Mouse (Mus musculus): Measurements from ENCODE around the gene Ccdc88c.

Gene Ccdc88c

GRCm38 (mm10) chr12:100875960-100876359, 152.9 kb downstream of the Ccdc88c start:
- no peak for DNase-seq

GRCm38 (mm10) chr12:100875553-100875952, 153.3 kb downstream of the Ccdc88c start:
- no peak for DNase-seq

GRCm38 (mm10) chr12:100873612-100874011, 155.2 kb downstream of the Ccdc88c start:
- DNase-seq, result no peak

GRCm38 (mm10) chr12:100871841-100872240, 157.0 kb downstream of the Ccdc88c start:
- DNase-seq, result no peak

GRCm38 (mm10) chr12:100871234-100871633, 157.6 kb downstream of the Ccdc88c start:
- no peak for DNase-seq

DNA sequence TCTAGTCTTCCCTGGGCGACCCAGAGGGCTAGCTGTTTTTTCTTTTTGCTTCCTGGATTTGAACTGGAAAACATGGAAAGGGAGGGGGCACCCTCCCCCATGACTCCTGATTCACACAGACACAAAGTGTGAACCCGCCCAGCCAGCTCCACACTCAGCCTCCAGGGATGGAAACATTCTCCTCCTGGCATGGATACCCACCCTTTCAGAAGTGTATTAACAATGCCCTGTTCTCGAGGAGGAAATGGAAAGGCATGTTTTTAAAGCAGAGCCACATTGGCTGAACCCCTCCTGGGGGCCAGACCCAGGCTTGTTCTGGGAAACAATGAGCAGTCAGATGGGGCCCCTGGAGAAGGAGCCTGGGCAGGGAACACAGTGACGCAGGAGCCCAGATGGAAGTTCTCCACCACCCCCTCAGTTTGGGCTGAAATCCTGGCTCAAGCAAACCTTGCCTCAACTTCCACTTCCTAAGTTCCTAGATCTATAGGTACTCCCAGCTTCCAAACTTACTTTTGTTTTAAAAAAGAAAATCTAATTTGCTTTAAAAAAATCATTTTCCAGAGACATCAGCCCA, 160.7 kb downstream of the Ccdc88c start:
- DNase-seq, result no peak

GRCm38 (mm10) chr12:100867097-100867496, 161.8 kb downstream of the Ccdc88c start:
- no peak for DNase-seq

- no peak for DNase-seq
These were observed 163.3 kb downstream of the Ccdc88c start for GRCm38 (mm10) chr12:100865509-100866078.

- no peak for DNase-seq
These were observed 163.8 kb downstream of the Ccdc88c start for GRCm38 (mm10) chr12:100865072-100865471.

- DNase-seq, result no peak
These were observed 165.9 kb downstream of the Ccdc88c start for GRCm38 (mm10) chr12:100862856-100863446.

- no peak for DNase-seq
These were observed 166.6 kb downstream of the Ccdc88c start for GRCm38 (mm10) chr12:100862272-100862671.
